Mouse (Mus musculus): Measurements from ENCODE around the gene Bri3.

- no peak for TF ChIP-seq POLR2A (IDR thresholded peaks at IDR 0.05; ENCODE audit: insufficient read depth, low read depth, low read length)
- TF ChIP-seq CTCF (IDR thresholded peaks at IDR 0.05) = no peak
Observed at GRCm38 (mm10) chr5:144356776-144357455, 112.7 kb downstream of the Bri3 start.
